Mouse (Mus musculus) adrenal gland (tissue): Measurements from ENCODE around the gene Slc25a30.

Source experiments
- intact Hi-C: fragments of 180-260 bp; cut with DNase I; formaldehyde crosslinking; loops from one replicate; pipeline ENCODE4 v1.15.1; 2025
- long read RNA-seq, 2 experiments: library from polyadenylated mRNA; unstranded; transcript quantifications; one replicate each; pipeline ENCODE4 v2.0.0; 2020; ENCODE audit warnings: borderline replicate concordance in 1 of 2; ENCODE audit not compliant: insufficient replicate concordance in 1 of 2

The Slc25a30 gene
- long read RNA-seq, experiment 1, partial matches to known transcripts: 2 of 7 reads
- long read RNA-seq, experiment 1, other reads (novel, unspliced or antisense): 3 of 7 reads
- long read RNA-seq, experiment 2, transcript Slc25a30-201 (10 exons, 3,588 nt): major isoform, 6 of 18 reads
- long read RNA-seq, experiment 2, partial matches to known transcripts: 4 of 18 reads
- long read RNA-seq, experiment 2, other reads (novel, unspliced or antisense): 8 of 18 reads

GRCm38 (mm10) chr14:75786868-75787793, at the start of gene Slc25a30:
Gene Slc25a30 (minus strand): TSS chr14:75787037.
- intact Hi-C loops: loop anchor here (5.0 kb wide), 1 partner anchor 40 kb away; no protein-coding TSS in a partner anchor

- intact Hi-C loops: no loop called here
These were observed 49.7 kb upstream of the Slc25a30 start for GRCm38 (mm10) chr14:75836579-75836978.

GRCm38 (mm10) chr14:75834739-75835381, 48.0 kb upstream of the Slc25a30 start:
- intact Hi-C loops: no loop called here

- intact Hi-C loops: no loop called here
These were observed 47.5 kb upstream of the Slc25a30 start for GRCm38 (mm10) chr14:75834251-75834738.

- intact Hi-C loops: no loop called here
These were observed 46.9 kb upstream of the Slc25a30 start for GRCm38 (mm10) chr14:75833546-75834250.

GRCm38 (mm10) chr14:75832982-75833381, 46.1 kb upstream of the Slc25a30 start:
- intact Hi-C loops: no loop called here

GRCm38 (mm10) chr14:75832031-75832430, 45.2 kb upstream of the Slc25a30 start:
- intact Hi-C loops: no loop called here

- intact Hi-C loops: loop anchor here (5.0 kb wide), 1 partner anchor 43 kb away; the partner anchor contains the start of gene Slc25a30
These were observed 43.0 kb upstream of the Slc25a30 start for GRCm38 (mm10) chr14:75829817-75830216.

GRCm38 (mm10) chr14:75828866-75829806, 42.3 kb upstream of the Slc25a30 start:
- intact Hi-C loops: loop anchor here (5.0 kb wide), 1 partner anchor 42 kb away; the partner anchor contains the start of gene Slc25a30

GRCm38 (mm10) chr14:75828221-75828620, 41.4 kb upstream of the Slc25a30 start:
- intact Hi-C loops: loop anchor here (5.0 kb wide), 1 partner anchor 41 kb away; the partner anchor contains the start of gene Slc25a30

GRCm38 (mm10) chr14:75826851-75827410, 40.1 kb upstream of the Slc25a30 start:
- intact Hi-C loops: loop anchor here (5.0 kb wide), 1 partner anchor 40 kb away; the partner anchor contains the start of gene Slc25a30

GRCm38 (mm10) chr14:75820007-75820406, 33.2 kb upstream of the Slc25a30 start:
- intact Hi-C loops: no loop called here

GRCm38 (mm10) chr14:75819341-75819740, 32.5 kb upstream of the Slc25a30 start:
- intact Hi-C loops: no loop called here

GRCm38 (mm10) chr14:75818528-75818927, 31.7 kb upstream of the Slc25a30 start:
- intact Hi-C loops: no loop called here

- intact Hi-C loops: no loop called here
These were observed 23.1 kb upstream of the Slc25a30 start for GRCm38 (mm10) chr14:75809931-75810330.

GRCm38 (mm10) chr14:75807800-75808199, 21.0 kb upstream of the Slc25a30 start:
- intact Hi-C loops: no loop called here

- intact Hi-C loops: no loop called here
These were observed 11.0 kb upstream of the Slc25a30 start for GRCm38 (mm10) chr14:75797769-75798386.

GRCm38 (mm10) chr14:75795918-75796317, 9.1 kb upstream of the Slc25a30 start:
- intact Hi-C loops: no loop called here

- intact Hi-C loops: no loop called here
These were observed 7.9 kb upstream of the Slc25a30 start for GRCm38 (mm10) chr14:75794726-75795125.
